In the genomic region with DNA sequence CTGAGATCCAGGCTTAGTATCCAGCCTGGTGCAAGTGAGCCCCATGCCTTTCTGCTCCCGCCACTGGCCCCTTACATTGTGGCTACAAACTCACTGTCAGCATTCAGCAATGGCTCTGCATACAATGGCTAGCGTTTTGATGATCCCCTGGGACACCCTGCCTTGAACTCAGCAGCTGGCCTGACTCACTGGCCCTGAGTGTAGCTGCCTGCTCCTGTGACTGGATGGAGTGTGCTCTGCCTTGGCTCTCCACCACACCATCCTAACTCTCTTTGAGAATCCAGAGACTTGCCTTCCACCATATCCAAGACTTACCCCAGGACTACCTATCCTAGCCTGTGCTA, we compare ENCODE assay signal across 15 mouse cellular contexts. TPM values are rescaled to one million over a fixed set of nuclear protein-coding genes. Genes with fewer than 3 reads are reported as not detected.
A peak's percentile ranks its signal among the peaks of the same experiment; 100 is the strongest.
DNase-seq lines count a peak whose midpoint lies in the region; ATAC-seq and TF ChIP-seq lines count a peak whose summit lies in the region.
"Had no signal": no experiment of that assay in that cellular context is flagged by ENCODE, and none has a peak within 500 bp of the region (broad histone marks: within the 10 kb centered on the region; RNA-seq: fewer than 3 reads in every experiment).

No protein-coding gene starts in this region.

- H3K4me2 ChIP-seq in heart, embryonic 15.5 days = no peak overlapping the region
- no peak overlapping the region for H3K4me2 ChIP-seq in lung, embryonic 15.5 days
- H3K4me2 ChIP-seq: limb, embryonic 15.5 days; neural tube, embryonic 15.5 days had no signal

- no peak overlapping the region for H3K9ac ChIP-seq in heart, embryonic 15.5 days
- no peak overlapping the region for H3K9ac ChIP-seq in lung, embryonic 15.5 days
- H3K9ac ChIP-seq: limb, embryonic 15.5 days; neural tube, embryonic 15.5 days had no signal

- H3K79me2 ChIP-seq in macrophage (ENCODE audit: inconsistent target) = no peaks in the 10 kb centered on the region

- H3K4me1 ChIP-seq in heart, embryonic 15.5 days (replicated peaks) = peaks cover 59% of the 10 kb centered on the region
- peaks cover 44% of the 10 kb centered on the region for H3K4me1 ChIP-seq in lung, embryonic 15.5 days
- H3K4me1 ChIP-seq in lung, adult 2 months (ENCODE audit: control insufficient read depth, insufficient read depth, low read length) = peaks cover 26% of the 10 kb centered on the region
- H3K4me1 ChIP-seq in bone marrow, adult 2 months (ENCODE audit: control insufficient read depth, insufficient read depth, low read length) = peaks cover 25% of the 10 kb centered on the region

- no peak for DNase-seq in heart, postnatal 4 days
- no peak for DNase-seq in lung, adult 2 months
- no peak for DNase-seq in ovary, postnatal 36 days (ENCODE audit: low spot score)
- no peak for DNase-seq in retina, embryonic 14.5 days (ENCODE audit: low spot score)
- DNase-seq: cerebellum, adult 9-11 months; embryo, embryonic 11 days; kidney, adult 11 months had no signal

- TF ChIP-seq POLR2A in lung, adult 2 months (IDR thresholded peaks at IDR 0.05; ENCODE audit: borderline replicate concordance, extremely low read depth, low read depth, low read length) = no peak
- TF ChIP-seq POLR2A in bone marrow, adult 2 months (IDR thresholded peaks at IDR 0.05; ENCODE audit: borderline replicate concordance, control insufficient read depth, low read depth, low read length) = no peak

- peak overlapping the region; percentile 74 for H3K27ac ChIP-seq in heart, embryonic 15.5 days
- H3K27ac ChIP-seq in lung, embryonic 15.5 days = peak overlapping the region; percentile 75; the same call in 1 of the 2 replicates
- H3K27ac ChIP-seq in bone marrow, adult 2 months (ENCODE audit: control insufficient read depth, insufficient read depth, low read depth, low read length, poor library complexity) = peak overlapping the region; percentile 89
- H3K27ac ChIP-seq in macrophage = peak overlapping the region; percentile 99
- H3K27ac ChIP-seq: limb, embryonic 15.5 days; neural tube, embryonic 15.5 days had no signal

- H3K27me3 ChIP-seq in heart, embryonic 15.5 days = no peaks in the 10 kb centered on the region
- no peaks in the 10 kb centered on the region for H3K27me3 ChIP-seq in lung, embryonic 15.5 days
- H3K27me3 ChIP-seq: limb, embryonic 15.5 days; neural tube, embryonic 15.5 days had no signal

- no peaks in the 10 kb centered on the region for H3K36me3 ChIP-seq in heart, embryonic 15.5 days
- H3K36me3 ChIP-seq in lung, embryonic 15.5 days = no peaks in the 10 kb centered on the region
- no peaks in the 10 kb centered on the region for H3K36me3 ChIP-seq in macrophage (ENCODE audit: inconsistent target)
- H3K36me3 ChIP-seq: limb, embryonic 15.5 days; neural tube, embryonic 15.5 days had no signal

- no peak overlapping the region for H3K4me3 ChIP-seq in heart, embryonic 15.5 days
- H3K4me3 ChIP-seq in lung, embryonic 15.5 days = no peak overlapping the region
- no peak overlapping the region for H3K4me3 ChIP-seq in lung, adult 2 months (replicated peaks; ENCODE audit: extremely low read depth, low read depth, low read length)
- H3K4me3 ChIP-seq in bone marrow, adult 2 months (replicated peaks; ENCODE audit: control insufficient read depth, low read depth, low read length) = no peak overlapping the region
- H3K4me3 ChIP-seq in macrophage (ENCODE audit: inconsistent target) = no peak overlapping the region
- H3K4me3 ChIP-seq: erythroblast, embryonic 14.5 days; limb, embryonic 15.5 days; neural tube, embryonic 15.5 days had no signal

- TF ChIP-seq CTCF in lung, adult 2 months (IDR thresholded peaks at IDR 0.05; ENCODE audit: insufficient read depth, low read length) = no peak
- no peak for TF ChIP-seq CTCF in bone marrow, adult 2 months (IDR thresholded peaks at IDR 0.05; ENCODE audit: control insufficient read depth, insufficient read depth, low read length)

- WGBS in heart, embryonic 15.5 days = 75% methylated on average over 2 of the region's 2 CpGs
- 70% methylated on average over 2 of the region's 2 CpGs for WGBS in lung, embryonic 15.5 days
- WGBS in lung, adult 2 months = 79% methylated on average over 2 of the region's 2 CpGs
- WGBS in bone marrow, adult 2 months = 35% methylated on average over 2 of the region's 2 CpGs
- 59% methylated on average over 2 of the region's 2 CpGs for WGBS in macrophage (ENCODE audit: missing documents)

- H3K9me3 ChIP-seq in heart, embryonic 15.5 days (replicated peaks) = no peaks in the 10 kb centered on the region
- H3K9me3 ChIP-seq in lung, embryonic 15.5 days = no peaks in the 10 kb centered on the region
- H3K9me3 ChIP-seq: limb, embryonic 15.5 days; neural tube, embryonic 15.5 days had no signal

- no peak for ATAC-seq in heart, embryonic 15.5 days (replicated peaks; ENCODE audit: insufficient number of reproducible peaks, insufficient read depth, low FRiP score, low read depth)
- ATAC-seq in lung, embryonic 15.5 days (ENCODE audit: borderline replicate concordance, extremely low read depth, low FRiP score, low TSS enrichment) = no peak
- ATAC-seq: CD4-positive, CD25-positive, alpha-beta regulatory T cell, adult 4 months had no signal

RNA-seq across cellular contexts. Expression of a gene that starts 19.4 kb away (rescaled TPM):
- 16.4 and 22.5 TPM in 2 replicates for polyA plus RNA-seq in heart, embryonic 15.5 days (2015; fragmentation: Nextera tagmentation; extraction: Ambion mirVana)
- 10 to 100 TPM; 74.3 to 79.7 TPM for total RNA-seq in heart, postnatal 4 days (2021)
- polyA plus RNA-seq in lung, embryonic 15.5 days (2015; fragmentation: Nextera tagmentation; extraction: Ambion mirVana) = 32.7 and 35.4 TPM in 2 replicates
- polyA plus RNA-seq in lung, adult 2 months (2012; rRNA removed) = 60.5 and 87.9 TPM in 2 replicates
- polyA plus RNA-seq in bone marrow, adult 2 months (2011; ENCODE audit: insufficient read depth, insufficient read length, low replicate concordance, missing spikeins) = 24.1 and 42.9 TPM in 2 replicates
- 10 to 100 TPM in 24 of 26 experiments, 1 to 10 TPM in 2; 2.6 to 74.2 (median 27.9) TPM for total RNA-seq in macrophage (2018; cell fraction: chromatin; rRNA removed)
- 10 to 100 TPM in 20 of 26 experiments, 1 to 10 TPM in 6; 1.9 to 28.3 (median 15.6) TPM for total RNA-seq in macrophage (2018; cell fraction: cytosol; rRNA removed)
- total RNA-seq in macrophage (2018; cell fraction: nucleus; rRNA removed) = 10 to 100 TPM in 20 of 26 experiments, 1 to 10 TPM in 6; 4.1 to 41.4 (median 13.5) TPM
- 6.1 to 8.6 TPM (median 7.3 TPM) in 3 replicates for polyA plus RNA-seq in macrophage (2018)
